Mouse (Mus musculus): ENCODE results near the gene Cdc42ep2. TPM values are rescaled to one million over a fixed set of nuclear protein-coding genes. Genes with fewer than 3 reads are reported as not detected.
"Not testable (repeated sequence)": the region's sequence is repeated elsewhere in the genome, so short reads cannot be mapped to it uniquely, and the experiment has no call there.

Cdc42ep2 gene
- polyA plus RNA-seq, 1 experiment from 2014 or later, result 8.9 TPM

GRCm38 (mm10) chr19:5885838-5886237 lies 38.8 kb downstream of the Cdc42ep2 start:
- no peak for ATAC-seq (ENCODE audit: extremely low read depth, insufficient number of reproducible peaks, low FRiP score, low TSS enrichment)
- Histone ChIP-seq H3K9ac (no peak overlapping the region), H3K4me3 (no peak overlapping the region), H3K9me3 (no peaks in the 10 kb centered on the region), H3K27me3 (replicated peaks) (no peaks in the 10 kb centered on the region), H3K36me3 (no peaks in the 10 kb centered on the region), H3K27ac (replicated peaks) (no peak overlapping the region), H3K4me1 (peaks cover 10% of the 10 kb centered on the region), H3K4me2 (no peak overlapping the region)
- WGBS, result 59% methylated on average over 4 of the region's 4 CpGs

- Histone ChIP-seq H3K4me2 (no peak overlapping the region), H3K4me1 (peaks cover 11% of the 10 kb centered on the region), H3K9ac (no peak overlapping the region), H3K27me3 (replicated peaks) (no peaks in the 10 kb centered on the region), H3K36me3 (no peaks in the 10 kb centered on the region), H3K9me3 (no peaks in the 10 kb centered on the region), H3K4me3 (no peak overlapping the region), H3K27ac (replicated peaks) (no peak overlapping the region)
- 13% methylated on average over 1 of the region's 1 CpGs for WGBS
- ATAC-seq (ENCODE audit: extremely low read depth, insufficient number of reproducible peaks, low FRiP score, low TSS enrichment), result no peak
Observed at GRCm38 (mm10) chr19:5883935-5884334, 40.7 kb downstream of the Cdc42ep2 start.

DNA sequence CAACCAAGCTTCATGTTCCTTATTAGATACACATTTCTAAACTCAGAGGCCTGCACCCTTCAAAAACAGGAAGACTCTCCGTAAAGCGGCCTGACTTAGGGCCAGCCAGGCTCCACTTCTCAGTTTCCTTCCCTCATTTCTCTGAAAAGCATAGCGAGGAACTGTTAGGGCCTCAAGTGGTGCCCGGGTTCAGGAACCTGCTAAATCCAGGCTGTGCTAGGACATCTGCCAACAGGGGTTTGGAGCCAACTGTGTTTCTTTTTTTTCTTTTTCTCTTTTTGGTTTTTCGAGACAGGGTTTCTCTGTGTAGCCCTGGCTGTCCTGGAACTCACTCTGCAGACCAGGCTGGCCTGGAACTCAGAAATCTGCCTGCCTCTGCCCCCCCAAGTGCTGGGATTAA lies 42.5 kb downstream of the Cdc42ep2 start:
- not testable (repeated sequence) for H3K27ac ChIP-seq (replicated peaks); H3K36me3 ChIP-seq; H3K9ac ChIP-seq; H3K27me3 ChIP-seq (replicated peaks); H3K9me3 ChIP-seq; ATAC-seq (ENCODE audit: extremely low read depth, insufficient number of reproducible peaks, low FRiP score, low TSS enrichment); H3K4me2 ChIP-seq; H3K4me3 ChIP-seq
- WGBS, result 78% methylated on average over 5 of the region's 5 CpGs
- H3K4me1 ChIP-seq, result peaks cover 25% of the 10 kb centered on the region

- Histone ChIP-seq H3K4me3 (no peak overlapping the region), H3K4me1 (peaks cover 25% of the 10 kb centered on the region), H3K27me3 (replicated peaks) (no peaks in the 10 kb centered on the region), H3K4me2 (no peak overlapping the region), H3K27ac (replicated peaks) (no peak overlapping the region), H3K36me3 (no peaks in the 10 kb centered on the region), H3K9ac (no peak overlapping the region), H3K9me3 (no peaks in the 10 kb centered on the region)
- ATAC-seq (ENCODE audit: extremely low read depth, insufficient number of reproducible peaks, low FRiP score, low TSS enrichment), result no peak
- 90% methylated on average over 6 of the region's 6 CpGs for WGBS
Observed at GRCm38 (mm10) chr19:5881155-5881554, 43.5 kb downstream of the Cdc42ep2 start.

DNA sequence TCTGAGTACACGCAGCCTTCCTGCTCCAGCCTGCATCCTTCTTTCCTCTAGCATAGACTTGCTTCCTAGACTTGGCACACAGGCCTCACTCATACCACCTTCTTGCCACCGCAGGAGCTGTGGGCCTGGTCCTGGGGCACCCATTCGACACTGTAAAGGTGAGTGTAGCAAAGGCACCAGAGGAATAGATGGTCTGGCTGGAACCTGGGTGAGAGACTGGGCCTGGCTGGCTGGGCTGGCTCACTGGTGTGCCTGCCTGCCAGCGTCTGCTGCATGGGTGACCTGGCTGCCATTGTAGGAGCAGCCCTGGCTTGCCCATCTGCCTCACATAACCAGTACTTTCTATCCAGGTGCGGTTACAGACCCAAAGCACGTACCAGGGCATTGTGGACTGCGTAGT lies 44.9 kb downstream of the Cdc42ep2 start:
- H3K4me2 ChIP-seq, result no peak overlapping the region
- no peaks in the 10 kb centered on the region for H3K9me3 ChIP-seq
- WGBS, result 86% methylated on average over 7 of the region's 7 CpGs
- peaks cover 30% of the 10 kb centered on the region for H3K4me1 ChIP-seq
- no peak overlapping the region for H3K27ac ChIP-seq (replicated peaks)
- no peak overlapping the region for H3K9ac ChIP-seq
- no peak for ATAC-seq (ENCODE audit: extremely low read depth, insufficient number of reproducible peaks, low FRiP score, low TSS enrichment)
- H3K36me3 ChIP-seq, result no peaks in the 10 kb centered on the region
- H3K27me3 ChIP-seq (replicated peaks), result no peaks in the 10 kb centered on the region
- no peak overlapping the region for H3K4me3 ChIP-seq

- 77% methylated on average over 3 of the region's 3 CpGs for WGBS
Observed at GRCm38 (mm10) chr19:5878916-5879315, 45.7 kb downstream of the Cdc42ep2 start.

DNA sequence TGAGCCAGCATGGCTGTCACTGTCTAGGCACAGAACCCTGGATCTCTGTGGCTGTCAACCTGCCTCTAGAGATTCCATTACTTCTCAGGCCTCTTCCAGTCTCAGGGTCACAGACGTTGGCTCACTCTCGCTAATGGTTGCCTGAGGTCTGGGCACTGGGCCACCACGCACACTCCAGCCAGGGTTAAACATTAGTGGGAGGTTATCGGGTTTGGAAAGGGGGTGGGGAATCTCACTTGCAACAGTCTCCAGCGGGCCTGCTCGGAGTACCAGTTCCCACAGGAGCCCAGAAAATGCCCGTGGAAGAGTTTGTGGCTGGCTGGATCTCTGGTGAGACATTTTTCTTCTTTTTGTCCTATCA lies 46.3 kb downstream of the Cdc42ep2 start:
- WGBS, result 57% methylated on average over 7 of the region's 7 CpGs
- Histone ChIP-seq H3K27ac (replicated peaks) (peak overlapping the region; percentile 78; the same call in 1 of the 2 replicates), H3K4me2 (peak overlapping the region; percentile 57), H3K9me3 (no peaks in the 10 kb centered on the region), H3K36me3 (0 out of 2 replicates have a peak, but pooled peaks cover 2% of the 10 kb centered on the region), H3K27me3 (replicated peaks) (no peaks in the 10 kb centered on the region), H3K4me1 (peaks cover 33% of the 10 kb centered on the region), H3K4me3 (peak overlapping the region; percentile 36), H3K9ac (peak overlapping the region; percentile 67)
- ATAC-seq (ENCODE audit: extremely low read depth, insufficient number of reproducible peaks, low FRiP score, low TSS enrichment), result no peak

More at GRCm38 (mm10) chr19:5878916-5879315, 45.7 kb downstream of the Cdc42ep2 start:
- Histone ChIP-seq H3K4me3 (no peak overlapping the region), H3K4me2 (peak overlapping the region; percentile 57; the same call in 1 of the 2 replicates), H3K9ac (peak overlapping the region; percentile 67), H3K36me3 (no peaks in the 10 kb centered on the region), H3K27ac (replicated peaks) (0 out of 2 replicates have a peak overlapping the region, but pooled peaks have one; percentile 78), H3K27me3 (replicated peaks) (no peaks in the 10 kb centered on the region), H3K4me1 (peaks cover 30% of the 10 kb centered on the region), H3K9me3 (no peaks in the 10 kb centered on the region)
- ATAC-seq (ENCODE audit: extremely low read depth, insufficient number of reproducible peaks, low FRiP score, low TSS enrichment), result no peak

DNA sequence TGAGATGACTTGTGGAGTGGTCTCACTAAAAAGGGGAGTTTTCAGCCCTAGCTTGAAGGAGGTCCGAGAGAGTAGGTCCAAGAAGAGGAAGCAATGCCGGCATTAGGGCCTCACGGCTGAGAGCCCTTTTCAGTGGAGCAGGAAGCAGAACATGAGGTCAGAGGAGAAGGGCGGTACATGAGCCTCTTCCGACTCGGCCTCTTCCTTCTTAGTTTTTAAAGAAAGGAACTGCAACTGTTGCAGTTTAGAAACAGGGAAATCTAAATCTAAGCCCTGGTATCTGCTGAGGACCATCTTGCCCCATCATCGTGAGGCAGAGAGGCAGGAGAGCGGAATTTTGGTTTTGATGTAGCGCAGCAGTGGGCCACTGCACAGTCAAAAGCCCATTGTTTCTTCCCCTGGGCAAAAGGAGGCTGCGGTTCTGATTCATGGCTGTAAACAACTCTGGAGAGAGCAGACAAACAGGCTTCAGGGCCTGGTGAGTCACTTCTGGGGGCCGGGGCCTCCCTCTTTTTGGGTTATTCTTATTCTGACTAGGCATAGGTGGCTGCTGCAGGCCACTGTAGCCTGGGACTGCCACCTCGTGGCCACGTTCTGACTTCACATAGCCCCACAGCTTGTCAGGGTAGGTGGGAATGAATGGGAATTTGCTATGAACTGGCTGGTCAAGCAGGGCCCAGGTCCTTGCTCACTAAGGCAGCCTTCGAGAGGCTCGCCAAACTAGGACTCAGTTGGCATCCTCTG lies 46.8 kb downstream of the Cdc42ep2 start, which contains the start of gene Slc25a45:
Slc25a45 (plus strand) TSS at position 191 of the 744 bp plus-strand sequence.
- Histone ChIP-seq H3K4me1 (peaks cover 38% of the 10 kb centered on the region), H3K9ac (peak within 1 kb of the TSS; percentile 67), H3K4me3 (peak within 1 kb of the TSS; percentile 36), H3K27ac (replicated peaks) (peak within 1 kb of the TSS; percentile 78), H3K9me3 (no peaks in the 10 kb centered on the region), H3K36me3 (peaks cover 8% of the 10 kb centered on the region), H3K27me3 (replicated peaks) (no peaks in the 10 kb centered on the region), H3K4me2 (peak within 1 kb of the TSS; percentile 57)
- no peak for ATAC-seq (ENCODE audit: extremely low read depth, insufficient number of reproducible peaks, low FRiP score, low TSS enrichment)
- 38% methylated on average over 15 of the region's 15 CpGs for WGBS

- Histone ChIP-seq H3K27me3 (replicated peaks) (no peaks in the 10 kb centered on the region), H3K27ac (replicated peaks) (peak within 1 kb of the TSS; percentile 61), H3K4me3 (peak within 1 kb of the TSS; percentile 89), H3K9ac (peak within 1 kb of the TSS; percentile 94), H3K4me1 (peaks cover 63% of the 10 kb centered on the region), H3K36me3 (peaks cover 22% of the 10 kb centered on the region), H3K4me2 (peak within 1 kb of the TSS; percentile 93), H3K9me3 (no peaks in the 10 kb centered on the region)
- under 1% methylated on average over 37 of the region's 37 CpGs for WGBS
- peak; percentile 70 for ATAC-seq (ENCODE audit: extremely low read depth, insufficient number of reproducible peaks, low FRiP score, low TSS enrichment)
Observed at GRCm38 (mm10) chr19:5874969-5875480, 49.6 kb downstream of the Cdc42ep2 start, which contains the start of gene Frmd8. TSS of gene Frmd8 (minus strand) at chr19:5875274.

GRCm38 (mm10) chr19:5874391-5874968 lies 50.1 kb downstream of the Cdc42ep2 start:
- H3K36me3 ChIP-seq, result peaks cover 28% of the 10 kb centered on the region
- H3K4me1 ChIP-seq, result peaks cover 63% of the 10 kb centered on the region
- WGBS, result 9% methylated on average over 13 of the region's 13 CpGs
- H3K9ac ChIP-seq, result peak overlapping the region; percentile 94
- no peak for ATAC-seq (ENCODE audit: extremely low read depth, insufficient number of reproducible peaks, low FRiP score, low TSS enrichment)
- H3K27me3 ChIP-seq (replicated peaks), result no peaks in the 10 kb centered on the region
- H3K4me2 ChIP-seq, result peak overlapping the region; percentile 93
- no peaks in the 10 kb centered on the region for H3K9me3 ChIP-seq
- H3K4me3 ChIP-seq, result peak overlapping the region; percentile 89
- H3K27ac ChIP-seq (replicated peaks), result peak overlapping the region; percentile 61; the same call in 1 of the 2 replicates

- Histone ChIP-seq H3K4me2 (peak overlapping the region; percentile 93), H3K4me3 (no peak overlapping the region), H3K4me1 (peaks cover 53% of the 10 kb centered on the region), H3K27ac (replicated peaks) (no peak overlapping the region), H3K9ac (peak overlapping the region; percentile 94), H3K27me3 (replicated peaks) (no peaks in the 10 kb centered on the region), H3K9me3 (no peaks in the 10 kb centered on the region), H3K36me3 (peaks cover 42% of the 10 kb centered on the region)
- 65% methylated on average over 19 of the region's 19 CpGs for WGBS
- no peak for ATAC-seq (ENCODE audit: extremely low read depth, insufficient number of reproducible peaks, low FRiP score, low TSS enrichment)
Observed at GRCm38 (mm10) chr19:5872931-5873556, 51.6 kb downstream of the Cdc42ep2 start.
